Mouse (Mus musculus): Measurements from ENCODE around the gene Car2. TPM values are rescaled to one million over a fixed set of nuclear protein-coding genes. Genes with fewer than 3 reads are reported as not detected.

Car2 gene
- polyA plus RNA-seq, 1 experiment = 439 TPM

GRCm38 (mm10) chr3:14869779-14870178 lies 16.3 kb upstream of the Car2 start:
- no peak overlapping the region for H3K4me3 ChIP-seq (ENCODE audit: control insufficient read depth, low read depth, low read length)
- H3K27ac ChIP-seq (ENCODE audit: control insufficient read depth, insufficient read depth, low read depth, low read length) = no peak overlapping the region
- H3K4me1 ChIP-seq (ENCODE audit: control insufficient read depth, insufficient read depth, low read length) = no peaks in the 10 kb centered on the region
- H3K36me3 ChIP-seq (ENCODE audit: control insufficient read depth, insufficient read depth, low read length) = no peaks in the 10 kb centered on the region
- H3K27me3 ChIP-seq (ENCODE audit: control insufficient read depth, insufficient read depth, low read length) = no peaks in the 10 kb centered on the region
- TF ChIP-seq CTCF (IDR thresholded peaks at IDR 0.05; ENCODE audit: control insufficient read depth, insufficient read depth, insufficient replicate concordance, low read depth, low read length) (peak; percentile 76; the same call in 1 of the 2 replicates), POLR2A (IDR thresholded peaks at IDR 0.05; ENCODE audit: control insufficient read depth, low read depth, low read length) (no peak)

- Histone ChIP-seq H3K36me3 (ENCODE audit: control insufficient read depth, insufficient read depth, low read length) (no peaks in the 10 kb centered on the region), H3K27ac (ENCODE audit: control insufficient read depth, insufficient read depth, low read depth, low read length) (no peak overlapping the region), H3K27me3 (ENCODE audit: control insufficient read depth, insufficient read depth, low read length) (no peaks in the 10 kb centered on the region), H3K4me3 (ENCODE audit: control insufficient read depth, low read depth, low read length) (no peak overlapping the region), H3K4me1 (ENCODE audit: control insufficient read depth, insufficient read depth, low read length) (no peaks in the 10 kb centered on the region)
- TF ChIP-seq CTCF (IDR thresholded peaks at IDR 0.05; ENCODE audit: control insufficient read depth, insufficient read depth, insufficient replicate concordance, low read depth, low read length) = no peak
- no peak for TF ChIP-seq POLR2A (IDR thresholded peaks at IDR 0.05; ENCODE audit: control insufficient read depth, low read depth, low read length)
Measured at GRCm38 (mm10) chr3:14870528-14870927, 15.5 kb upstream of the Car2 start.

DNA sequence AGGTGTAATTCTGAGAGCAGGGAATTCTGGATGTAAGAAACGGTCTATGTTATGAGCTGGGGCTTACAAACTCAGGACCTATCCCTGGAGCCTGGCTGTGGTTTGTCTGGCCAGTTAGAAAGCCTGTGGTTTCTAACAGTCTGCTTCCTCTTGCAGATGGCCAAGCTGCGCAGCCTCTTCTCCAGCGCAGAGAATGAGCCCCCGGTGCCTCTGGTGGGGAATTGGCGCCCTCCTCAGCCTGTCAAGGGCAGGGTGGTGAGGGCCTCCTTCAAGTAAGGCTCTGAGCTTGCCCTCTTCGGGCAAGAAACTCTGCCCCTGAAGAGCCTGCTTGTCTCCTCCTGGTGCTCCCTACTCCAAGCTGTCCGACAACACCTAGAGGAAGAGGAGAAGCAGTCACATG lies 14.7 kb upstream of the Car2 start:
- Histone ChIP-seq H3K4me3 (ENCODE audit: control insufficient read depth, low read depth, low read length) (no peak overlapping the region), H3K27ac (ENCODE audit: control insufficient read depth, insufficient read depth, low read depth, low read length) (no peak overlapping the region), H3K27me3 (ENCODE audit: control insufficient read depth, insufficient read depth, low read length) (no peaks in the 10 kb centered on the region), H3K36me3 (ENCODE audit: control insufficient read depth, insufficient read depth, low read length) (no peaks in the 10 kb centered on the region), H3K4me1 (ENCODE audit: control insufficient read depth, insufficient read depth, low read length) (no peaks in the 10 kb centered on the region)
- TF ChIP-seq POLR2A (IDR thresholded peaks at IDR 0.05; ENCODE audit: control insufficient read depth, low read depth, low read length) = no peak
- no peak for TF ChIP-seq CTCF (IDR thresholded peaks at IDR 0.05; ENCODE audit: control insufficient read depth, insufficient read depth, insufficient replicate concordance, low read depth, low read length)

DNA sequence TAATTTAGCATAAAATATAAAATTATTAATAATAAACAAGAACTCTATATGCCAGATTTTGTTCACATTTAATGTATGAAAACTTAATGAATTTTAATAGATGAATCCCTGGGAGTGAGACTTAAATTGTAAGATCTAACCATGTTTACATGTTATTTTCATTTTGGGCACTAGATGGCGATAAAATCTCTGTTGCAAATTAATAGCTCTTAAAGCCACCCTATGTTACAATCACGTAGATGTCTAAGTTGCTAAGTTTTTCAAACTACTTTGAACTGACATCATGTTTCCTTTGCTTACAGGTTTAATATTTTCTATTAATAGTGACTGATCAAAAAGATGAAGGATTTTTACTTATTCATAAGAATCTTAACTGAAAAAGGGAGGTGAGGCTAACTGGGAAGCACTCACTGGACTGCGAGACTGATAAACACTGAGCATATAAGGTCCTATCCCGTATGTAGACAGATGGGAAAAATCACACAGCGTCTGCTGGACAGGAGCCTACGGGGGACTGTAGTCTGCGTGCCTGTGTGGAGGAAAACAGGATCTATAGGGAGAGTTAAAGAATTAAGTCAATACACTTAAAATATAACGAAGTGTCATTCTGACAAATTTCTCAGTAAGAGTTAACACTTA lies 11.6 kb upstream of the Car2 start:
- H3K27ac ChIP-seq (ENCODE audit: control insufficient read depth, insufficient read depth, low read depth, low read length) = no peak overlapping the region
- no peaks in the 10 kb centered on the region for H3K27me3 ChIP-seq (ENCODE audit: control insufficient read depth, insufficient read depth, low read length)
- no peaks in the 10 kb centered on the region for H3K36me3 ChIP-seq (ENCODE audit: control insufficient read depth, insufficient read depth, low read length)
- TF ChIP-seq CTCF (IDR thresholded peaks at IDR 0.05; ENCODE audit: control insufficient read depth, insufficient read depth, insufficient replicate concordance, low read depth, low read length) = no peak; the same call in 1 of the 2 replicates
- no peak for TF ChIP-seq POLR2A (IDR thresholded peaks at IDR 0.05; ENCODE audit: control insufficient read depth, low read depth, low read length)
- H3K4me1 ChIP-seq (ENCODE audit: control insufficient read depth, insufficient read depth, low read length) = no peaks in the 10 kb centered on the region
- H3K4me3 ChIP-seq (ENCODE audit: control insufficient read depth, low read depth, low read length) = no peak overlapping the region

GRCm38 (mm10) chr3:14876325-14876918 lies 9.7 kb upstream of the Car2 start:
- Histone ChIP-seq H3K27ac (ENCODE audit: control insufficient read depth, insufficient read depth, low read depth, low read length) (no peak overlapping the region), H3K4me3 (ENCODE audit: control insufficient read depth, low read depth, low read length) (no peak overlapping the region), H3K36me3 (ENCODE audit: control insufficient read depth, insufficient read depth, low read length) (no peaks in the 10 kb centered on the region), H3K27me3 (ENCODE audit: control insufficient read depth, insufficient read depth, low read length) (no peaks in the 10 kb centered on the region), H3K4me1 (ENCODE audit: control insufficient read depth, insufficient read depth, low read length) (no peaks in the 10 kb centered on the region)
- TF ChIP-seq CTCF (IDR thresholded peaks at IDR 0.05; ENCODE audit: control insufficient read depth, insufficient read depth, insufficient replicate concordance, low read depth, low read length) (no peak), POLR2A (IDR thresholded peaks at IDR 0.05; ENCODE audit: control insufficient read depth, low read depth, low read length) (no peak)

DNA sequence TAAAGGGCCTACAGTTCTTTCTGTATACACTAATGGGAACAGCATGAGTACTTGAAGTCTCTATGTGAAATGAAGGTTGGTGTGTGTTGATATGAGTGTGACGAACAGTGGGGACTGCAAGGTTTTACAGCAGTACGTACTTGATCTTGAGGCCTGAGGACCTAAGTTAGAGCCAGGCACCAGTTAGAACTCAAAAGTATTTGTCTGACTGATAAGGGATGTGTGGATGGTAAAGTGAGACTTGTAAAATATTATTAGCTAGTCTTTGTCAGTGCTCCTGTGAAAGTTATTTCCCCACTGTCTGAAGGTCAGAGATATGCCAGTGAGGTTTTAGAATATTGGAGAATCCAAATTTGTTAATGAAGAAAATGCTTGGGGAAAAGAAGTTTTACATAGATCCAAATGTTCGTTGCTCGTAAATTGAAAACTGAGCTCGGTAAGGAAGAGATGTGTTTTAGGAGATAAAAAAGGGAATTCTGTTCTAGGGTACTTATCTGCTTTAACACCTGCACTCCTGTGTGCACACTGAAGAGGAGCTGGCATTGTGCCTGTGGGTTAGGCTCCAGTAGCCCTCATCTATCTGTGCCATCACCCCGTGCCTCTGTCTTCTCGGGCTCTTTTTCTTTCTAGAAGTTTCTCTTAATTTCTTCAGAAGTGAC lies 8.7 kb upstream of the Car2 start:
- Histone ChIP-seq H3K27me3 (ENCODE audit: control insufficient read depth, insufficient read depth, low read length) (no peaks in the 10 kb centered on the region), H3K36me3 (ENCODE audit: control insufficient read depth, insufficient read depth, low read length) (no peaks in the 10 kb centered on the region), H3K27ac (ENCODE audit: control insufficient read depth, insufficient read depth, low read depth, low read length) (no peak overlapping the region), H3K4me1 (ENCODE audit: control insufficient read depth, insufficient read depth, low read length) (no peaks in the 10 kb centered on the region), H3K4me3 (ENCODE audit: control insufficient read depth, low read depth, low read length) (no peak overlapping the region)
- TF ChIP-seq POLR2A (IDR thresholded peaks at IDR 0.05; ENCODE audit: control insufficient read depth, low read depth, low read length) (no peak), CTCF (IDR thresholded peaks at IDR 0.05; ENCODE audit: control insufficient read depth, insufficient read depth, insufficient replicate concordance, low read depth, low read length) (no peak)

- TF ChIP-seq POLR2A (IDR thresholded peaks at IDR 0.05; ENCODE audit: control insufficient read depth, low read depth, low read length) (no peak), CTCF (IDR thresholded peaks at IDR 0.05; ENCODE audit: control insufficient read depth, insufficient read depth, insufficient replicate concordance, low read depth, low read length) (no peak)
- no peaks in the 10 kb centered on the region for H3K36me3 ChIP-seq (ENCODE audit: control insufficient read depth, insufficient read depth, low read length)
- H3K27me3 ChIP-seq (ENCODE audit: control insufficient read depth, insufficient read depth, low read length) = no peaks in the 10 kb centered on the region
- H3K27ac ChIP-seq (ENCODE audit: control insufficient read depth, insufficient read depth, low read depth, low read length) = no peak overlapping the region
- H3K4me1 ChIP-seq (ENCODE audit: control insufficient read depth, insufficient read depth, low read length) = no peaks in the 10 kb centered on the region
- H3K4me3 ChIP-seq (ENCODE audit: control insufficient read depth, low read depth, low read length) = no peak overlapping the region
Measured at GRCm38 (mm10) chr3:14878749-14879223, 7.3 kb upstream of the Car2 start.
